Mouse (Mus musculus): ENCODE data around the gene Glis1. TPM values are rescaled to one million over a fixed set of nuclear protein-coding genes. Genes with fewer than 3 reads are reported as not detected.

Gene Glis1
- polyA plus RNA-seq, 1 experiment from 2014 or later: 0.97 TPM

DNA sequence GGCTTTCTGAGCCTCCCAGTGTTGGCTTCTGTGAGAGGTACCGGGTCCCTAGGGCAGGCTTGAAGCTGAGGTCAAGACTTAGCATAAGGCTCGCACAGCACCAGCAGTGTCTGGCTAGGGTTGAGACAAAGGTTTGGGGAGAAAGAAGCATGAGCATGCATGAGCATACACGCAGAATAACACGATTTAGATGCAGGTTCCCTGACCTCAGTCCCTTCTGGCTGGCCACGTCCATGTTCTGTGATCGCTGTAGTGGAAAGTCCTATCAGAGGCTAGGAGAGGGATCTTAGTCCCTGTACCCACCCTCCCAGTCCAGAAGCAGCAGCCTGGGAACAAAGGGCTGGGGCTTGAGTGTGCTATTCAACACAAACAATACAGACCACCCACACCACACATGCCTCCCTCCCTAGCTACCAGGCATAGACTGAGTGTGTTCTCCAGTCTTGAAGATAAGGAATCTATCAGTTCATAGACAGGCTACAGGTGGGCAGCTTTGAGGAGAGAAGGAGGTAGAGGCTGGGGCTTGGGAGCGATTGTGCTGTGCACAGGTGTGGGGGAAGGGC, 134.6 kb downstream of the Glis1 start:
- ATAC-seq (ENCODE audit: low FRiP score): peak; percentile 81
- peak overlapping the region; percentile 14; the same call in 1 of the 2 replicates for H3K9ac ChIP-seq (ENCODE audit: low read length)
- WGBS: 28% methylated on average over 7 of the region's 7 CpGs
- peaks cover 18% of the 10 kb centered on the region for H3K4me1 ChIP-seq (ENCODE audit: control insufficient read depth, insufficient read depth, low read length)
- H3K4me3 ChIP-seq (ENCODE audit: low read depth, low read length): no peak overlapping the region
- peak; percentile 92 for DNase-seq (ENCODE audit: low spot score, missing footprints)
- no peaks in the 10 kb centered on the region for H3K36me3 ChIP-seq (ENCODE audit: control insufficient read depth, insufficient read depth, low read length)
- H3K9me3 ChIP-seq (ENCODE audit: control insufficient read depth, low read length): no peaks in the 10 kb centered on the region
- H3K27me3 ChIP-seq (ENCODE audit: control insufficient read depth, insufficient read depth, low read length): no peaks in the 10 kb centered on the region; the same call in 1 of the 2 replicates
- no peak overlapping the region for H3K27ac ChIP-seq (ENCODE audit: low read depth, low read length)
- no peak overlapping the region for H3K4me2 ChIP-seq

DNA sequence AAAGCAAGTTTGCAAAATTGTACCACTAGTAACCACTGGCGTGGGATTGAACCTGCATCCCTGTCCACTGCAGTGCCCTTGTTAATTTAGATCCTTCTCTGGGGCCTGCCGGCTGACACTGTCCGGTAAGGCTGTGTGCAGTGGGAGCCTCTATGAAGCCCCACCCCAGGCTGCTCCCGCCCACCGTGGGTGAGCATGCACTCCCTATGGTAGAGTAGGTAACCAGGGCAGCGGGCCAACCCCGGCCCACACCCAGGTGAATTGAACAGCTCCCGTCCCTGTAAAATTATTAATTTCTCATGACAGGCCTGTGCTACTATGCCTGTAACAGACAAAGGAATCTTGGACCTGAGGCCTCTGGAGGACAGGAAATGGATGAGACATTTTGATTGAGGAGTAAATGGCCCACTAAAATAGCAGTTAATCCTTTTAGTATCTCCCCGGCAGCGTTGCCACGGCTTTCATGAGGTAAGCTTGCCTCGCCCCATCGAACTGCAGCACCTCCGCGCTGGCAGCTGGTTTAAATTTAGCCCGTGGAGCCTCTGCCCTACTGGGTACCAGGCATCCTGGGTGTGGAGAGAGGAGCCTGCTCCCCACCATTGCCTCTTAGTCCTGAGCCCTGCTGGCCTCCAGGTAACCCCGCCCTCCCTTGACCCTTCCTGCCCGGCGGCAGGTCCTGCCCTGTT, 136.1 kb downstream of the Glis1 start:
- Histone ChIP-seq H3K4me1 (ENCODE audit: control insufficient read depth, insufficient read depth, low read length) (peaks cover 18% of the 10 kb centered on the region), H3K27ac (ENCODE audit: low read depth, low read length) (no peak overlapping the region), H3K36me3 (ENCODE audit: control insufficient read depth, insufficient read depth, low read length) (no peaks in the 10 kb centered on the region), H3K9me3 (ENCODE audit: control insufficient read depth, low read length) (no peaks in the 10 kb centered on the region), H3K9ac (ENCODE audit: low read length) (no peak overlapping the region), H3K4me3 (ENCODE audit: low read depth, low read length) (no peak overlapping the region), H3K4me2 (no peak overlapping the region), H3K27me3 (ENCODE audit: control insufficient read depth, insufficient read depth, low read length) (no peaks in the 10 kb centered on the region; the same call in 1 of the 2 replicates)
- 53% methylated on average over 19 of the region's 19 CpGs for WGBS
- peak; percentile 88 for DNase-seq (ENCODE audit: low spot score, missing footprints)
- ATAC-seq (ENCODE audit: low FRiP score): peak; percentile 43; the same call in 1 of the 2 replicates

DNA sequence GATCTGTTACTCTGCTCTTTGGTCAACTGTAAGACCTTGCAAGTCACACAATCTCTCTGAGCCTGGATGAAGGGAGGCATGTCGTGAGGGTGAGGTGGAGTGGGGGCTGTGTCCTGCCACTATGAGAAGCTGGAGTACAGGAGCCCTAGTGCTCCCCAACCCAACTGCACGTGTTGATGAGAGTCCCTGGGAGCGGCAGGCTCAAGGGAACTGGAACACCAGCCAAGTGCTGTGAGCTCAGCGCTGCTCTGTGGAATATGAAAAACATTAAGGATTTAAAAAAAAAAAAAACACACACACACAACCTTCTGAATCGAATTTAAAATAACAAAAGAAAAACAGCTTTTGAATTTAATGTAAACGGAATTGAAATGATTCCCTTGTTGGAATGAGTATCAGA, 141.4 kb downstream of the Glis1 start:
- Histone ChIP-seq H3K4me1 (ENCODE audit: control insufficient read depth, insufficient read depth, low read length) (peaks cover 3% of the 10 kb centered on the region), H3K9me3 (ENCODE audit: control insufficient read depth, low read length) (no peaks in the 10 kb centered on the region), H3K27ac (ENCODE audit: low read depth, low read length) (no peak overlapping the region), H3K4me2 (no peak overlapping the region), H3K4me3 (ENCODE audit: low read depth, low read length) (no peak overlapping the region), H3K36me3 (ENCODE audit: control insufficient read depth, insufficient read depth, low read length) (no peaks in the 10 kb centered on the region), H3K27me3 (ENCODE audit: control insufficient read depth, insufficient read depth, low read length) (no peaks in the 10 kb centered on the region), H3K9ac (ENCODE audit: low read length) (no peak overlapping the region)
- WGBS: 81% methylated on average over 6 of the region's 6 CpGs
- no peak for DNase-seq (ENCODE audit: low spot score, missing footprints)
- no peak for ATAC-seq (ENCODE audit: low FRiP score)

DNA sequence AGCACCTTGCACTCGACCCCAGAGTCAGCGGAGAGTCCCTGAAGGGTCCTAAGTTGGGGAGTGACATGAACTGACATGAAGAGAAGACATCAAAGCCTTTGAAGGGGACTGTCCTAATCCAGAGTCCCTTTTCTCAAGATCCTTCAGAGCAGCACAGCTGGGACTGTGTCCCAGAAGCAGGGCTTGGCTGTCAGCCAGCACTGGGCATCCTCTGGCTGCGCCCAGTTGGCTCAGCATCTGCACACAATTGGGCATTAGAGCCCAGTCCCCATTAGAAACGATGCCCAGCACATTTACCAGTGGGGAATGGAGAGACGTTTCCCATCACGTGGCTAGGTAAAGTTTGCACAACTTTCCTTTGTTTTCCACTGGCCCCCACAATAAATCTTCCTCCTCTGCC, 142.4 kb downstream of the Glis1 start:
- H3K4me2 ChIP-seq: no peak overlapping the region
- H3K27me3 ChIP-seq (ENCODE audit: control insufficient read depth, insufficient read depth, low read length): no peaks in the 10 kb centered on the region
- H3K9me3 ChIP-seq (ENCODE audit: control insufficient read depth, low read length): no peaks in the 10 kb centered on the region
- DNase-seq (ENCODE audit: low spot score, missing footprints) (no peak), ATAC-seq (ENCODE audit: low FRiP score) (no peak)
- H3K27ac ChIP-seq (ENCODE audit: low read depth, low read length): no peak overlapping the region
- no peak overlapping the region for H3K4me3 ChIP-seq (ENCODE audit: low read depth, low read length)
- no peaks in the 10 kb centered on the region for H3K4me1 ChIP-seq (ENCODE audit: control insufficient read depth, insufficient read depth, low read length)
- no peak overlapping the region for H3K9ac ChIP-seq (ENCODE audit: low read length)
- 83% methylated on average over 6 of the region's 6 CpGs for WGBS
- H3K36me3 ChIP-seq (ENCODE audit: control insufficient read depth, insufficient read depth, low read length): no peaks in the 10 kb centered on the region

DNA sequence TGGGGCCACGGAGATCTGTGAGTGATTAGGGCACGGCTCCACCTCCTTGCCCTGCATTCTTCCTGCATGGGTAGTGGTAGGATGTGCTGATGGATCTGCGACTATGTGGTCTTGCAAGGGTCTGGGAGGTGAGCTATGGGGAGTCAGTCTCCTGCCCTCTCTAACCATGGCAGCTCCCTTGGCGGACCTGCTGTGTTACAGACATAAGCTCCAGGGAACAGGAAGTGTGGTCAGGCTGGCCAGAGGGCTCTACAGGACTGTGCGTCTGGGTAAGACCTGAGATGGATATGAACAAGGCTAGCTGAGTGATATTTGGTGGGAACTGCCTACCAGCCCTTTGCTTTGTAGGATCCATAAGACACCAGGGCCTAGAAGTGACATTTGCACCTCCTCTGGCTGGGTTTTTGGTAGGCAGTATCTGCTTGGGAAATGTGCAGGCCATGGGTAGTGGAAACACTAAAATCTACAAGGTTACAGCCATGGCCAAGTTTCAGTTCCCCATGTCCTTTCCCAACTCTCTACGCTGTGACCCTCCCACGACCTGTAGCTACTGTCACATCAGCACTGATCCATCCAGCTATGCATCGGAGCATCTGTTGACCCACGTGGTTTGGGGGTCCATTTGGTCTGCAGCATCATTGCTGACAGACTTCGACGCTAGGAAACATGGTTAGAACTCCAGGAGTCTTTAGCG, 142.9 kb downstream of the Glis1 start:
- DNase-seq (ENCODE audit: low spot score, missing footprints) (no peak), ATAC-seq (ENCODE audit: low FRiP score) (no peak)
- H3K4me1 ChIP-seq (ENCODE audit: control insufficient read depth, insufficient read depth, low read length): no peaks in the 10 kb centered on the region
- 88% methylated on average over 12 of the region's 12 CpGs for WGBS
- no peak overlapping the region for H3K27ac ChIP-seq (ENCODE audit: low read depth, low read length)
- no peak overlapping the region for H3K4me3 ChIP-seq (ENCODE audit: low read depth, low read length)
- H3K4me2 ChIP-seq: no peak overlapping the region
- no peak overlapping the region for H3K9ac ChIP-seq (ENCODE audit: low read length)
- H3K9me3 ChIP-seq (ENCODE audit: control insufficient read depth, low read length): no peaks in the 10 kb centered on the region
- no peaks in the 10 kb centered on the region for H3K27me3 ChIP-seq (ENCODE audit: control insufficient read depth, insufficient read depth, low read length)
- H3K36me3 ChIP-seq (ENCODE audit: control insufficient read depth, insufficient read depth, low read length): no peaks in the 10 kb centered on the region

DNA sequence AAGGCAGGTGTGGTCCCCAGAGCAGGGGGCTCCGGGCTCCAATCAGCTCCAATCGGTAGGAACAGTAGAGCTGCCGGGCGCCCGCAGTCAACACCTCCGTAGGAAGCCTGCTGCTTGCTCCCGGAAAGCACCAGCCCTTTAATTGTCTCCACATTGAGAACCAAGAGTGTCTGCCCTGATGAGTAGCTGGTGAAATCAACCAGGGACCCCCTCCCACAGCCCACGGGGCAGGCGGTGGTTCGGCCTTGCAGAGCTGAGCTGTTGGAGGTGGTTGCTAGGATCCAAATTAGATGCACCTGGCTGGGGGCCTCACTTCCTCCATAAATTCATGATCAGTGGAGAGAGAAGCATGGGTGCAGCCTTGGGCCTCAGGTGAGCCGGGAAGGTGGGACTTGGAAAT, 146.5 kb downstream of the Glis1 start:
- no peaks in the 10 kb centered on the region for H3K9me3 ChIP-seq (ENCODE audit: control insufficient read depth, low read length)
- no peak overlapping the region for H3K4me2 ChIP-seq
- ATAC-seq (ENCODE audit: low FRiP score): no peak
- no peak overlapping the region for H3K4me3 ChIP-seq (ENCODE audit: low read depth, low read length)
- H3K27me3 ChIP-seq (ENCODE audit: control insufficient read depth, insufficient read depth, low read length): no peaks in the 10 kb centered on the region
- no peak overlapping the region for H3K27ac ChIP-seq (ENCODE audit: low read depth, low read length)
- H3K36me3 ChIP-seq (ENCODE audit: control insufficient read depth, insufficient read depth, low read length): no peaks in the 10 kb centered on the region
- no peak overlapping the region for H3K9ac ChIP-seq (ENCODE audit: low read length)
- no peaks in the 10 kb centered on the region for H3K4me1 ChIP-seq (ENCODE audit: control insufficient read depth, insufficient read depth, low read length)
- 75% methylated on average over 11 of the region's 11 CpGs for WGBS
- no peak for DNase-seq (ENCODE audit: low spot score, missing footprints)

DNA sequence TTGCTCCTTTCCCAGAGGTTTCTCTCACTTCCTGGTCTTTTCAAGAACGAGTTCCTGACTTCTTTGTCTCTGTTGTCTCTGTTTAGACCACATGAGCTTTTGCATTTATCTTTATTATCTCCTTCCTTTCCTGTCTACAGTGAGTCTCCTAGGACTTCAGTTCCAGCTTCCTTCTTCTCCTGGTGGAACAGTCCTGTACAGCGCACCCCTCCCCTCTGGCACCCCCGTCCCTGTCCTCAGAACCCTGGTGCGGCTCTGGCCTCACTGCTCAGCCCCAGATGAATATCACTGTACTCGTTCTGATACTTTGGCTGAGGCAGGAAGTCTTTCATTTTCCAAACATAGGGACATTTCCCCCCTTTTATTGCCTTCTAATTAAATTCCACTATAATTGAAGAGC, 152.0 kb downstream of the Glis1 start:
- no peak overlapping the region for H3K4me2 ChIP-seq
- no peak for DNase-seq (ENCODE audit: low spot score, missing footprints)
- H3K27me3 ChIP-seq (ENCODE audit: control insufficient read depth, insufficient read depth, low read length): no peaks in the 10 kb centered on the region
- H3K36me3 ChIP-seq (ENCODE audit: control insufficient read depth, insufficient read depth, low read length): no peaks in the 10 kb centered on the region
- H3K27ac ChIP-seq (ENCODE audit: low read depth, low read length): no peak overlapping the region
- no peaks in the 10 kb centered on the region for H3K4me1 ChIP-seq (ENCODE audit: control insufficient read depth, insufficient read depth, low read length)
- ATAC-seq (ENCODE audit: low FRiP score): no peak
- no peak overlapping the region for H3K9ac ChIP-seq (ENCODE audit: low read length)
- H3K4me3 ChIP-seq (ENCODE audit: low read depth, low read length): no peak overlapping the region
- 85% methylated on average over 5 of the region's 5 CpGs for WGBS
- no peaks in the 10 kb centered on the region for H3K9me3 ChIP-seq (ENCODE audit: control insufficient read depth, low read length)

DNA sequence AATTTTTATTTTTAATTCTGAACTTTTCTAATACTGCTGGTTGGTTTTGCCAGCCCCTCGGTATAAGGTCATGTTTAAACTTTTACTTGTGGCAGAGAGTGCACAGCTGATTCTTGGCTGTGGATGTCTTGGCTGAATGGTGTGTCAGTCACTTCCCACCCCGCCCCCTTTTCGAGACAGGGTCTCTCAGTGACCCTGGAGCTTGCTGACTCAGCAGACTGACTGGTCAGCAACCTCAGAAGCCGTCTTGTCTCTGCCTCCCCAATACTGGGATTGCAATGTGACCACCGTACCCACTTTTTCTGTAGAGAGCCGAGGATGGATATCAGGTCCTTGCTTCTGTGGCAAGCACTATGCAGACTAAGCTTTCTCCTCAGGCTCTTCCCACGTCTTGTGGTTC, 154.2 kb downstream of the Glis1 start:
- H3K9me3 ChIP-seq (ENCODE audit: control insufficient read depth, low read length): no peaks in the 10 kb centered on the region
- 80% methylated on average over 7 of the region's 7 CpGs for WGBS

DNA sequence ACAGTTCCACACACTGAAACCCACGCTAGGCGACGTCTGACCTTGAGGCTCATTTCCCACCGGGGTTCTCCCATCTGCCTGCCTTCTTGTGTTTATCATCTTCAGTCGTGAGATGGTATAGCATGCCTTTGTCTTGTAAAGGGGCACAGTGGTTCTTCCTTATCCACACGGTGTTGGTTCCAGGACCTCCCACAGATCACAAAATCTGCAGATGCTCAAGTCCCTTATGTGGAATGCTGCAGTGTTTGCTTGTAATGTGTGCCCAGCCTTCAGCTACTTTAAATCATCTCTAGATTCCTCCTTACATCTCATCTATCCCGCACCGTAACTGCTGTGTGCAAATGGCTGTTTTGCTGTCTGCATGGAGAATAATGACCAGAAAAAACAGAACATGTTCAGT, 154.7 kb downstream of the Glis1 start:
- H3K36me3 ChIP-seq (ENCODE audit: control insufficient read depth, insufficient read depth, low read length): no peaks in the 10 kb centered on the region
- no peak overlapping the region for H3K4me2 ChIP-seq
- no peak overlapping the region for H3K9ac ChIP-seq (ENCODE audit: low read length)
- ATAC-seq (ENCODE audit: low FRiP score) (no peak), DNase-seq (ENCODE audit: low spot score, missing footprints) (no peak)
- no peaks in the 10 kb centered on the region for H3K4me1 ChIP-seq (ENCODE audit: control insufficient read depth, insufficient read depth, low read length)
- H3K4me3 ChIP-seq (ENCODE audit: low read depth, low read length): no peak overlapping the region
- no peaks in the 10 kb centered on the region for H3K9me3 ChIP-seq (ENCODE audit: control insufficient read depth, low read length)
- 93% methylated on average over 8 of the region's 8 CpGs for WGBS
- H3K27ac ChIP-seq (ENCODE audit: low read depth, low read length): no peak overlapping the region
- H3K27me3 ChIP-seq (ENCODE audit: control insufficient read depth, insufficient read depth, low read length): no peaks in the 10 kb centered on the region

More for the DNA sequence above, 154.2 kb downstream of the Glis1 start:
- no peak for DNase-seq (ENCODE audit: low spot score, missing footprints)
- no peak overlapping the region for H3K4me2 ChIP-seq
- no peak overlapping the region for H3K27ac ChIP-seq (ENCODE audit: low read depth, low read length)
- H3K27me3 ChIP-seq (ENCODE audit: control insufficient read depth, insufficient read depth, low read length): no peaks in the 10 kb centered on the region
- no peak overlapping the region for H3K4me3 ChIP-seq (ENCODE audit: low read depth, low read length)
- no peak overlapping the region for H3K9ac ChIP-seq (ENCODE audit: low read length)
- no peaks in the 10 kb centered on the region for H3K36me3 ChIP-seq (ENCODE audit: control insufficient read depth, insufficient read depth, low read length)
- no peak for ATAC-seq (ENCODE audit: low FRiP score)
- no peaks in the 10 kb centered on the region for H3K4me1 ChIP-seq (ENCODE audit: control insufficient read depth, insufficient read depth, low read length)

Data from midbrain, embryonic 11.5 days (tissue).